Mouse (Mus musculus) adrenal gland, adult 8-10 months (tissue): ENCODE measurements around the gene Crip1. TPM values are rescaled to one million over a fixed set of nuclear protein-coding genes. Genes with fewer than 3 reads are reported as not detected.

Experiments
- DNase-seq: peaks from one replicate; pipeline ENCODE4 v3.0.0; 2022
- total RNA-seq, 4 experiments: library from RNA; stranded (reverse); gene quantifications; 2 replicates each; pipeline ENCODE4 v1.2.4; 2022

Crip1 gene
- total RNA-seq, 4 experiments from 2014 or later: 55.3 to 90.7 (median 59.7) TPM

GRCm38 (mm10) chr12:113148381-113149035, 2.4 kb downstream of the Crip1 start:
- no peak for DNase-seq

- no peak for DNase-seq
Observed at GRCm38 (mm10) chr12:113149341-113149740, 3.2 kb downstream of the Crip1 start.

GRCm38 (mm10) chr12:113149896-113150295, 3.8 kb downstream of the Crip1 start:
- no peak for DNase-seq

GRCm38 (mm10) chr12:113150591-113150990, 4.5 kb downstream of the Crip1 start:
- no peak for DNase-seq

DNA sequence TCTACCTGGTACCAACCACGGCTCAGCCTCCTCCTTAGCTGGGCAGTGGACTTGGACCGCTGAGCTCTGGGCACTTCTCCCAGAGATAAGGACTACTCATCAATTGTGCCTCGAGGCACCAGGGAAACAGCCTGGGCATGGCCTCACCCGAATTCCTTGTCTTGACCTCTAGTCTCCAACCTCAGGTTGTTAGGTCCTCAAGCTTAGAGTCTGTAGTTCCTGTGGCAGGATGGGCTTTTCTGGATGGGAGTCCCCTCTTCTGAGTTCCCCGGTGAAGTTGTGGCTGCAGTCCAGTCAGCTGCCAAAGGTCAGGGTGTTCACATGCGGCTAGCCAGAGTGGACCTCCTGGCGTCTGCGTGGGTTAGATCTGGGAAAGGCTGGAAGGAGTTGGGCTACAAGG, 4.9 kb downstream of the Crip1 start:
- DNase-seq: no peak

- no peak for DNase-seq
Observed at GRCm38 (mm10) chr12:113151661-113152271, 5.7 kb downstream of the Crip1 start.

DNA sequence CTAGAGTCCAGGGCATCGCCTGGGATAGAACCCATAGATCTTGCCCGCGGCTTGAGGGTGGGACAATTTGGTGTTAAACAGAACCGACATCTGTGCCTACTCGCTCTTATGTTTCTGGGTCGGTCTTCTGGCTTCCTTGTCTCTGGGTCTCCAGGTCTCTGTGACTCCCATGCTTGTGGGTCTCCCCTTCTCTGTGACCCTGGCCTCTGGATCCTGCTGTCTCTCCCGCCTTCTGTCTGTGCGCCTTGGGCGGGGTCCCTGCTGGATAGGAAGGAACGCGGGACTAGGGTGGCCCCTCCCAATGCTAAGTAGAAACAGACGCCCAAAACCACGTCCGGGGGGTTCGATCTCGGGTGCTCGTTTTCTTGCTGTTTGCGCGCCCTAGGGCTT, 6.2 kb downstream of the Crip1 start:
- no peak for DNase-seq

DNA sequence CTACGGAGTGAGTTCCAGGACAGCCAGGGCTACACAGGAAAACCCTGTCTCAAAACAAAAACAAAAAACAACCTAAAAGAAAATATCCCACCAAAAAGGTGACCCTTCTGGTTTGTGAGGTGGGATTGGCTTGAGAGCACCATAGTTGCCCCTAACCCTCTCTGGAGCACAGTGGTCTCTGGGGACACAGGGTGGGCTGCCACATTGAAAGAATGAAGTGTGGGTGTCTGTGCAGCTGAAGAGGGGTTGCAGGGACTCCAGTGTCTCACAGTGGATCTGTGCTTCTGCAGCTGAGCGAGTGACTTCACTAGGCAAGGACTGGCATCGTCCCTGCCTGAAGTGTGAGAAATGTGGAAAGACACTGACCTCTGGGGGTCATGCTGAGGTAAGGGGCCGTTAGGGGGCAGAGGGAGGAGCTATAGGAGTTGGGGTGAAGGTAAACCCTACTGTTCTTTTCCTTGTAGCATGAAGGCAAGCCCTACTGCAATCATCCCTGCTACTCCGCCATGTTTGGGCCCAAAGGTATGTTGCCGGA, 6.9 kb downstream of the Crip1 start:
- DNase-seq: no peak

GRCm38 (mm10) chr12:113153971-113154370, 7.9 kb downstream of the Crip1 start:
- no peak for DNase-seq

- DNase-seq: no peak
Observed at GRCm38 (mm10) chr12:113154747-113155075, 8.6 kb downstream of the Crip1 start.

- peak; percentile 52 for DNase-seq
Observed at GRCm38 (mm10) chr12:113155076-113155771, 9.1 kb downstream of the Crip1 start.

GRCm38 (mm10) chr12:113155887-113156539, 9.9 kb downstream of the Crip1 start, which contains the start of gene Tedc1:
TSS of gene Tedc1 (plus strand) at chr12:113156421.
- DNase-seq: peak; percentile 99

GRCm38 (mm10) chr12:113156540-113156929, 10.4 kb downstream of the Crip1 start:
- no peak for DNase-seq

- no peak for DNase-seq
Observed at GRCm38 (mm10) chr12:113157002-113157401, 10.9 kb downstream of the Crip1 start.

DNA sequence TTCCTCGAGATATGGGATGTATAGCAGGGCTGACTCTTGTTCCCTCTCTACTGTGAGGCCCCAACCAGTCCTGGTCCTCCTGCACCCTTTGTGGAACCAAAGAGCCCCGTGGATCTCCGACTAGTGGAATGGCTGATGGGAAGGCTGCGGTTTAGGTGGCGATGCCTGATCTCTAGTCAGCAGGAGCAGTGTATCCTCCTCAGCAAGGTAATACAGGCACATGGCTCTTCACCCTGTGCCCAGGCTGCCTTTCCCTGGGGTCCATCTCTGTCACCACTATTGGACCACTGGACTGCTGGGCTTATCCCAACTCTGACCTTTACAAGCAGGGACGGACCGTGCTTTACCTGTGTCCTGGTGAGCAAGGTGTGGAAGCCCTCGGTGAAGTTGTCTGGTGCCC, 11.4 kb downstream of the Crip1 start:
- no peak for DNase-seq

DNA sequence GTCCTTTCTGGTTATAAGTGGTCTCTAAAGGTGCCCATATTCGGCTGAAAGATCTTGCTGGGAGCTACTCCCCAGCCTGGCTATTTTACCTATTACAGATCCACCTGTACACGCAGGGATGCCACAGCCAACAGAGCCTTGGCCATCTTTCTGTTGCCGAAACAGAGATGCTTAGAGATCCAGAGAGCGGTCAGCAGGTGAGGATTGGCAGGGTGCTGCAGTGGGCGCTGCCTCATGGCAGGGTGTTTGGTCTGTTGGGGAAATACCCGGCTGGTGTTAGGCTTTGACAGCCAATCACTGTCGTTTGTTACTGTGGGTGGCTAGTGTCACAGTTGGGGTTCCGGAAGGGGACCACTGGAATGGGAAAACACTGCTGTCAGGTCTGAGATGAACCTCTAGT, 11.9 kb downstream of the Crip1 start:
- DNase-seq: no peak

DNA sequence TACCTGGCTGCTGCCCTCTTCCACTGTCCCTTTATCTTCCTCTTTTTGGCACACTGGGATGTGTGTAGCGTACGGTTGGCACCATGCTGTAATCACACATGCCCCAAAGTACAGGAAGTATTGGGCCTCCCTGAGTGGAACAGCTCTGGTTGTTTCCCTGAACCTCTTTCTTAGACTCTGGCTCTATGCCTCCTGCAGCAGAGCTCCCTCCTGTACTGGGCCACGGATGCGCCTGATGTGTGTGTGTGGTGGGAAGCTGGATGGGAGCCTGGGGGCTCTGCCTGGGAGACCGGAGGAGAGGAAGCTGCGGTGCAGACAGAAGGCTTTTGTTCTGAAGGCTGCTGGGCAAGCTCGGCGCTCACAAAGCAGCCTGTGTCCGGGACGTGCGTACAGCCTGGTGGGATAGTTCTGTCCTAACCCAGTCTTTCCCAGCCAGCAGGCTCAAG, 17.5 kb downstream of the Crip1 start:
- DNase-seq: no peak

DNA sequence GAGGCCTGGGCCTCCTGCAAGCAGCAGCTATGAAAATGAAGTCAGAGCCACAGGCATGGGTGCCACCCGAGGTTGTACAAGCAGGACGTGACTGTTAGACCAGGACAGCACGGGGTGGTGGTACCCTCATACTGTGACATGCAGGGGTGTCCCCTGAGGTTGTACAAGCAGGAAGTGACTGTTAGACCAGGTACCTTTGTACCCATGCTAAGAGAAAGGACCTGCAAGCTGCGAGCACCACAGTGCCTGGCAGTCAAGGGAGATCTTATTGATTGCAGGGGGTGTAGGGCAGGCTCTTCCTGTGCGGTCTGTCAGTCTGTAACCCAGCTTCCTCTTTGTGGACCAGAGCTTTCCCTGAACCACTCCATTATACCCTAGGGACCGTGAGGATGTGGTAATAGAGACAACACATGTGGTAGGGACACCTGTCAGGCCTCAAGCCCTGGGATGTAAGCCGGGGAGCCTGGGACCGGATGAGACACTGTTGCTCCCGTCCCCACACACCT, 22.0 kb downstream of the Crip1 start:
- no peak for DNase-seq

GRCm38 (mm10) chr12:113176960-113177725, 31.0 kb downstream of the Crip1 start:
- DNase-seq: no peak

- DNase-seq: no peak
Observed at GRCm38 (mm10) chr12:113181020-113181419, 34.9 kb downstream of the Crip1 start.

DNA sequence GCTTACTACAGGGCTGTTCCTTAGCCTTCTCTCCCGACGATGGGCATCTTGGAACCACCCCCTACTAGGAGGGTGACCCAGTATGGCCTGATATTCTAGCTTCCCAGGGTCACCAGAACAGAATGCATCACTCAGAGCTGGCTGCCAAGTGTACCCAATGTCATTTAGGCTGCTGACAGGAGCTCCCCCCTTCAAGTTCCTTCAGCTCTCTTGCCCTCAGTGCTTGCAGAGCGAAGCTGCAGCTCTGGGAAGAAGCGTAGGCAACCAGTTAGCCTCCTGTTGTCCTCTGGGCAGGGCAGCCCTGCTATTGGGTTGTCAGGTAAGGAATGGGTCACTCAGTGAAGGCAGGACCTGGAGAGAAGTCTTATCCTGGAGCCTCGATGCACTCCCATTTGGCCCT, 38.8 kb downstream of the Crip1 start:
- DNase-seq: no peak
